Mouse (Mus musculus): ENCODE data around the gene Fam124b. TPM values are rescaled to one million over a fixed set of nuclear protein-coding genes. Genes with fewer than 3 reads are reported as not detected.

Fam124b gene
- polyA plus RNA-seq, 1 experiment from 2014 or later = 0.60 TPM

DNA sequence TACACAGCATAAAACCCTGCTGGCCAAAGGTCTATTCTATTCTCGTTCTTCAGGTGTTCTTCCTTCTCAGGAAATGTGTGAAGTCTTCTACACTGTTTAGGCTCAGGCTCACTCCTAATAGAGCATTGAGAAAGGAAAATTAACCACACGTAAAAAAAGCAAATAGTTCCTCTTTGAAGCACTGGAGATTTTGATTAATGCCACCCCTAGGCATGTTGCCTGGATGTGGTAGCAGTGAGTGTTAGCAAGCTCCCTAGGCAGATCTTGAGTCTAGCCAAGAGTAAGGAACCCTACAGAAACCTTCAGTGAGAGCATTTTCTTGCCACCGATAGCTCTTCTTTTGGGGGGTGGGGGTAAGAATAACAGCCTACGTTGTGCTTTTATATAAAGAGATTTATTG, 51.7 kb downstream of the Fam124b start:
- H3K36me3 ChIP-seq = no peaks in the 10 kb centered on the region
- H3K4me1 ChIP-seq (replicated peaks) = no peaks in the 10 kb centered on the region
- H3K27ac ChIP-seq (replicated peaks) = no peak overlapping the region
- ATAC-seq (ENCODE audit: low FRiP score, low read depth) = no peak
- no peak overlapping the region for H3K4me3 ChIP-seq
- H3K4me2 ChIP-seq = no peak overlapping the region
- H3K9ac ChIP-seq = no peak overlapping the region
- H3K27me3 ChIP-seq = no peaks in the 10 kb centered on the region
- H3K9me3 ChIP-seq = no peaks in the 10 kb centered on the region
- WGBS = 80% methylated on average over 4 of the region's 4 CpGs

DNA sequence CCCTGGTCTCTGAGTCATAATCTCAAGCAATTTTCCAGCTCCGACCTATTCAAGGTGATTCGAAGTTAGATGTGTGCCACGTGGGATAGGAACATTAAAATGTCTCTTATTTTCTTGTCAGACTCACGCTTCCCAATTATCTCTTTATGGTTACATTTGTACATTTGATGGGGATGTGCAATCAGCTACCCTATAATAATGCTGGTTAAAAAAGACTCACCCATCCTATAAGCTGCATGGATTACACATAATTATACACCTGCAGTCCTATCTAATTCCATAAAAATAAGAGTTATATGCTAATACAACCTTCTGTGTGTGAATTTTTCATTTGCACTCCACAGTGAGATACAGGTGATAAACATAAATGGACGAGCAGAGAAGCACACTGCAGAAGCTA, 52.9 kb downstream of the Fam124b start:
- no peaks in the 10 kb centered on the region for H3K27me3 ChIP-seq
- H3K4me2 ChIP-seq = no peak overlapping the region
- no peak for ATAC-seq (ENCODE audit: low FRiP score, low read depth)
- H3K9ac ChIP-seq = no peak overlapping the region
- H3K4me1 ChIP-seq (replicated peaks) = no peaks in the 10 kb centered on the region
- H3K36me3 ChIP-seq = no peaks in the 10 kb centered on the region
- WGBS = 76% methylated on average over 5 of the region's 5 CpGs
- H3K4me3 ChIP-seq = no peak overlapping the region
- no peak overlapping the region for H3K27ac ChIP-seq (replicated peaks)
- no peaks in the 10 kb centered on the region for H3K9me3 ChIP-seq

DNA sequence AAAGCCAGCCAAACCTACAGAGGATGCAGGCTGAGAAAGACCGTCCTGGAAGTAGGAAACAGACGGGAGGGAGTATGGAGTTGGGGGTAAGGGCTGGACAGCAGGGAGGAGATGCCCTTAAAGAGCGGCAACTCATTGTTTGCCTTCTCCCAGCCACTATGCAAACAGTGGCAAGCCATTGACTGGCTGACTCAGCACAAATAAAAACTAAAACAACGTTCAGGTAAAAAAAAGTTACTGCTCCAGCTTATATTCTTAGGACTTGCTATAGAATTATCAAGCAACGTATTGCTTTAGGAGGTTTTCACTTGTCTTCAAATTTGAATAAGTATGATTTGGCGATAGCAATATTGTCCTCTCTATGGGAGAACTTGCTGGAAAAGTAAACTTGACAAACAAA, 55.3 kb downstream of the Fam124b start:
- no peaks in the 10 kb centered on the region for H3K36me3 ChIP-seq
- no peak overlapping the region for H3K4me3 ChIP-seq
- H3K27me3 ChIP-seq = no peaks in the 10 kb centered on the region
- no peak overlapping the region for H3K27ac ChIP-seq (replicated peaks)
- no peaks in the 10 kb centered on the region for H3K4me1 ChIP-seq (replicated peaks)
- H3K9ac ChIP-seq = no peak overlapping the region
- WGBS = 66% methylated on average over 6 of the region's 6 CpGs
- H3K4me2 ChIP-seq = no peak overlapping the region
- no peak for ATAC-seq (ENCODE audit: low FRiP score, low read depth)
- H3K9me3 ChIP-seq = no peaks in the 10 kb centered on the region

DNA sequence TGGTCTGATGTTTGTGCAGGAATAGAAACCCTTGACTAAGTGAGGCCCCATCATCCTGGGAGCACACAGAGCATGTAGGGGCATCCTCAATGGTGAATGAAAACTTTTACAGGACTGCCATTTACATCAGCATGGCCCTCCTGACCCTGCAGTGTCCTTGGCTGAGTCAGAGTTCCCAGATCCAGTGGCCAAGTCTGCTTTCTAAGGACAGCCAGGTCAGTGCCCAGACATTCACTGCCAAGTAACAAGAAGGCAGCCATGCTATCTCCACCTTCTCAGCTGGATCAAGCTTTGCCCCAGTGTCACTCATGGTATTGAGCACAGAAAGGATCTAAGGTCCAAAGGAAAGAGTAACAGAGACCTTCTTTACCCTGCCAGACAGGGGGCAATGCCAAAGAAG, 58.7 kb downstream of the Fam124b start:
- Histone ChIP-seq H3K4me1 (replicated peaks) (no peaks in the 10 kb centered on the region), H3K36me3 (no peaks in the 10 kb centered on the region), H3K27me3 (no peaks in the 10 kb centered on the region), H3K4me3 (no peak overlapping the region), H3K4me2 (no peak overlapping the region), H3K27ac (replicated peaks) (no peak overlapping the region), H3K9ac (no peak overlapping the region), H3K9me3 (no peaks in the 10 kb centered on the region)
- ATAC-seq (ENCODE audit: low FRiP score, low read depth) = no peak

DNA sequence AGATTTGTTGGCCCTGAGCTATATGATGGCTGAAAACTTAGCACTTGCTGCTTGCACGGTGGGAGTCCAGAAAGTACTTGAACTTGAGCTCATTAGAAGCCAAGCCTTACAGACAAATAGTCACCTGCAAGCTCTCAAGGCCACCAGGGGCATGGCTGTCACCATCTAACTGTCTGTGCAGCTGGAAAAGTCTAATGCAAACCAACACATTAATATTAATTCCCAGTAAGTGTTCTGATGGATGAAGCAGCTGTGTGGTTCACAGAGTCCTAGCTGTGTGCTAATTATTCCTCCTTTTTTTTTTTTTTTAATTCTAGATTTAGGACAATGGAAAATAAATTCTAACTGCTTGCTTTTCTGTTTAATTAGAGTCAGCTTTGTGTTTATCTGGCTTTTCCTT, 63.4 kb downstream of the Fam124b start:
- Histone ChIP-seq H3K4me1 (replicated peaks) (no peaks in the 10 kb centered on the region), H3K27ac (replicated peaks) (no peak overlapping the region)

DNA sequence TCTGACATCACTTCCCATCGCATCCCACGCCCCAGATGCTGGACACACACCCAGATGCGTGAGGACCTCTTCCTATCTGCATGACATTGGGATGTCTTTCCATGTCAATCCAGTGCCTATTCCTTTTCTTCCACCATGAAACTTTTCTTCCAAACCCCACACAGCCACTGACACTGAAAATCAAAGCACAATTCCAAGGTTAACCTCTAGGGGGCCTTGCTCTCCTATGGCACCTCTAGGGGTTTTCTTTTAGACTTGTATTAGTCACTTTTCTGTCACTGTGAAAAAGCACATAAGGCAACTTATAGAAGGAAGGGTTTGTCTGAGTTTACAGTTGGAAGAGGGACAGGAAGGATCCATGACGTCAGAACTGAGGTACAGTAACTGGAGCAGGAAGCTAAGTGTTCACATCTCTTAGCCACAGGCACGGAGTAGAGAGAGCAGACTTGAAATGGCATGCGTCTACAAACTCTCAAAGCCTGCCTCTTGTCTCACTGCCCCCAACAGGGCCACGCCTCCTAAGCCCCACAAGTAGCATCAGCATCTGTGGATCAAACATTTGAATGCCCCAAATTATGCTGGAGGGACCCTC, 65.1 kb downstream of the Fam124b start:
- WGBS = 86% methylated on average over 7 of the region's 7 CpGs
- H3K9me3 ChIP-seq = no peaks in the 10 kb centered on the region
- H3K4me1 ChIP-seq (replicated peaks) = no peaks in the 10 kb centered on the region
- no peak overlapping the region for H3K4me2 ChIP-seq
- H3K27me3 ChIP-seq = no peaks in the 10 kb centered on the region
- no peak overlapping the region for H3K9ac ChIP-seq
- no peaks in the 10 kb centered on the region for H3K36me3 ChIP-seq
- H3K27ac ChIP-seq (replicated peaks) = no peak overlapping the region
- no peak overlapping the region for H3K4me3 ChIP-seq
- no peak for ATAC-seq (ENCODE audit: low FRiP score, low read depth)

More for the DNA sequence above, 63.4 kb downstream of the Fam124b start:
- no peaks in the 10 kb centered on the region for H3K36me3 ChIP-seq
- no peaks in the 10 kb centered on the region for H3K27me3 ChIP-seq
- 78% methylated on average over 1 of the region's 1 CpGs for WGBS
- ATAC-seq (ENCODE audit: low FRiP score, low read depth) = no peak
- no peak overlapping the region for H3K9ac ChIP-seq
- H3K4me2 ChIP-seq = no peak overlapping the region
- H3K4me3 ChIP-seq = no peak overlapping the region
- H3K9me3 ChIP-seq = no peaks in the 10 kb centered on the region

DNA sequence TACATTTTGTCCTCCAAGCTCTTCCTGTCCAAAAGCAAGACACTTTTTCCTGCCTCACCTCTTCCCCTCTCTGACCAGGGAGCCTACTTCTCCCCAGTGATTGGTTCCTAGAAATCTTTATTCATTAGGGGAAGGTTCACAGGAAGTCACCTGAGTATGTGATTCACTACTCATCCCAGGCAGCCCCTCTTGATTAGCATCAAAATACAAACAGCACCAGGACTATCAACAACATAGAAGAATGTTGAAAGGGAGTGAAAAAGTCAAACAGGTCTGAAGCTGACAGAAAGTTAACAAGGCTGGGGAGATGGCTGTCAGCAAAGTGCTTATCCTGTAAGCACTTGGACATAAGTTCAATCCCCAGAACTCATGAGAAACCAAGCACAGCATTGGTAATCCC, 67.6 kb downstream of the Fam124b start:
- Histone ChIP-seq H3K4me1 (replicated peaks) (no peaks in the 10 kb centered on the region), H3K9me3 (no peaks in the 10 kb centered on the region), H3K4me3 (no peak overlapping the region), H3K36me3 (no peaks in the 10 kb centered on the region), H3K9ac (no peak overlapping the region), H3K27ac (replicated peaks) (no peak overlapping the region), H3K27me3 (no peaks in the 10 kb centered on the region), H3K4me2 (no peak overlapping the region)
- no peak for ATAC-seq (ENCODE audit: low FRiP score, low read depth)

Other genes with a start within 250 kb of the Fam124b start
- gene Cul3, start 122.0 kb upstream of the Fam124b start, polyA plus RNA-seq (2015; fragmentation: Nextera tagmentation; extraction: Ambion mirVana) = 25.9 and 29.0 TPM in 2 replicates
- not detected in 2 replicates for gene Gm45261, start 243.0 kb upstream of the Fam124b start, polyA plus RNA-seq (2015; fragmentation: Nextera tagmentation; extraction: Ambion mirVana)

Measured in hindbrain, embryonic 15.5 days (tissue).